ENCODE assay signal across 13 mouse cellular contexts in genomic region chr16:97602256-97602655, GRCm38 (mm10). TPM values are rescaled to one million over a fixed set of nuclear protein-coding genes. Genes with fewer than 3 reads are reported as not detected.
A peak's percentile ranks its signal among the peaks of the same experiment; 100 is the strongest.
DNase-seq lines count a peak whose midpoint lies in the region; ATAC-seq and TF ChIP-seq lines count a peak whose summit lies in the region.
"Had no signal": no experiment of that assay in that cellular context is flagged by ENCODE, and none has a peak within 500 bp of the region (broad histone marks: within the 10 kb centered on the region; RNA-seq: fewer than 3 reads in every experiment).

No protein-coding gene starts in this region.

- intact Hi-C loops in heart, postnatal 25 days (cut with DNase I): no loop called here

- H3K9ac ChIP-seq in forebrain, postnatal 0 days: no peak overlapping the region
- H3K9ac ChIP-seq in forebrain, embryonic 13.5 days: no peak overlapping the region
- H3K9ac ChIP-seq: embryonic facial prominence, embryonic 12.5 days; liver, embryonic 15.5 days had no signal

- no peak overlapping the region for H3K4me3 ChIP-seq in forebrain, postnatal 0 days (ENCODE audit: low read depth, low read length)
- no peak overlapping the region for H3K4me3 ChIP-seq in forebrain, embryonic 13.5 days
- H3K4me3 ChIP-seq in lung, adult 2 months (replicated peaks; ENCODE audit: extremely low read depth, low read depth, low read length): no peak overlapping the region
- H3K4me3 ChIP-seq: embryonic facial prominence, embryonic 12.5 days; liver, embryonic 15.5 days had no signal

- H3K36me3 ChIP-seq in forebrain, postnatal 0 days (ENCODE audit: insufficient read depth): no peaks in the 10 kb centered on the region
- no peaks in the 10 kb centered on the region for H3K36me3 ChIP-seq in forebrain, embryonic 13.5 days (ENCODE audit: poor library complexity, severe bottlenecking)
- H3K36me3 ChIP-seq: embryonic facial prominence, embryonic 12.5 days; liver, embryonic 15.5 days had no signal

- no peak overlapping the region for H3K27ac ChIP-seq in forebrain, postnatal 0 days (ENCODE audit: low read depth, low read length)
- no peak overlapping the region for H3K27ac ChIP-seq in forebrain, embryonic 13.5 days
- H3K27ac ChIP-seq: embryonic facial prominence, embryonic 12.5 days; liver, embryonic 15.5 days had no signal

- no peak for TF ChIP-seq CTCF in forebrain, postnatal 0 days (IDR thresholded peaks at IDR 0.05; ENCODE audit: low read depth)
- TF ChIP-seq CTCF in lung, adult 2 months (IDR thresholded peaks at IDR 0.05; ENCODE audit: insufficient read depth, low read length): no peak

- DNase-seq in forebrain, postnatal 0 days: peak; percentile 27
- peak; percentile 89 for DNase-seq in Muller cell, postnatal 12 days (ENCODE audit: inconsistent ontology term)
- peak; percentile 88 for DNase-seq in kidney, adult 9 months
- peak; percentile 27 for DNase-seq in lung, adult 2 months
- DNase-seq in adrenal gland, adult 8-10 months: no peak
- DNase-seq in retina, embryonic 14.5 days (ENCODE audit: low spot score): no peak
- no peak for DNase-seq in heart, postnatal 25 days (ENCODE audit: low spot score)
- DNase-seq: adrenal gland, postnatal 14 days had no signal

- H3K4me2 ChIP-seq in forebrain, postnatal 0 days (ENCODE audit: low read depth): no peak overlapping the region
- no peak overlapping the region for H3K4me2 ChIP-seq in forebrain, embryonic 13.5 days
- H3K4me2 ChIP-seq: embryonic facial prominence, embryonic 12.5 days; liver, embryonic 15.5 days had no signal

- no peaks in the 10 kb centered on the region for H3K9me3 ChIP-seq in forebrain, postnatal 0 days (ENCODE audit: low read length)
- no peaks in the 10 kb centered on the region for H3K9me3 ChIP-seq in forebrain, embryonic 13.5 days (replicated peaks)
- H3K9me3 ChIP-seq: embryonic facial prominence, embryonic 12.5 days; liver, embryonic 15.5 days had no signal

- 36% methylated on average over 1 of the region's 1 CpGs for WGBS in forebrain, postnatal 0 days
- WGBS in forebrain, embryonic 13.5 days: 67% methylated on average over 1 of the region's 1 CpGs
- 27% methylated on average over 1 of the region's 1 CpGs for WGBS in lung, adult 2 months

- TF ChIP-seq POLR2A in lung, adult 2 months (IDR thresholded peaks at IDR 0.05; ENCODE audit: borderline replicate concordance, extremely low read depth, low read depth, low read length): no peak

- H3K27me3 ChIP-seq in forebrain, postnatal 0 days (ENCODE audit: insufficient read depth, low read length): no peaks in the 10 kb centered on the region
- H3K27me3 ChIP-seq in forebrain, embryonic 13.5 days: no peaks in the 10 kb centered on the region
- H3K27me3 ChIP-seq: embryonic facial prominence, embryonic 12.5 days; liver, embryonic 15.5 days had no signal

- no peaks in the 10 kb centered on the region for H3K4me1 ChIP-seq in forebrain, postnatal 0 days (ENCODE audit: insufficient read depth)
- no peaks in the 10 kb centered on the region for H3K4me1 ChIP-seq in forebrain, embryonic 13.5 days
- peaks cover 3% of the 10 kb centered on the region; the same call in 1 of the 2 replicates for H3K4me1 ChIP-seq in lung, adult 2 months (ENCODE audit: control insufficient read depth, insufficient read depth, low read length)
- H3K4me1 ChIP-seq: embryonic facial prominence, embryonic 12.5 days had no signal

- no peak for ATAC-seq in forebrain, postnatal 0 days
- ATAC-seq in forebrain, embryonic 13.5 days: no peak
- ATAC-seq: CD4-positive, CD25-positive, alpha-beta regulatory T cell, adult 4 months had no signal

RNA-seq across cellular contexts. Expression of gene Tmprss2, which starts 8.7 kb away (rescaled TPM):
- total RNA-seq in forebrain, postnatal 0 days (2014; rRNA removed): 0.10 and 0.15 TPM in 2 replicates
- 0.15 and 0.16 TPM in 2 replicates for polyA plus RNA-seq in forebrain, postnatal 0 days (2015; fragmentation: Nextera tagmentation; extraction: Ambion mirVana)
- polyA plus RNA-seq in forebrain, embryonic 13.5 days (2015; fragmentation: Nextera tagmentation; extraction: Ambion mirVana): not detected in 2 replicates
- polyA plus RNA-seq in lung, adult 2 months (2012; rRNA removed): 45.1 and 56.6 TPM in 2 replicates
- total RNA-seq in adrenal gland, adult 8-10 months (2022): under 1 TPM in 2 of 4 experiments, not detected in 2; 0.07 to 0.09 TPM
- not detected for total RNA-seq in heart, postnatal 25 days (2021)
- total RNA-seq: hematopoietic stem cell, adult 5-6 weeks had no signal
- polyA plus RNA-seq: CD4-positive, CD25-positive, alpha-beta regulatory T cell, adult 4 months had no signal

Comparison
In these comparisons a context has a peak if more than half of its experiments do, and no peak if none do; other contexts are left out.
1. DNase-seq: peak in forebrain, postnatal 0 days (single experiment), Muller cell, postnatal 12 days (single experiment), kidney, adult 9 months (single experiment) and lung, adult 2 months (single experiment); none in adrenal gland, adult 8-10 months (single experiment), retina, embryonic 14.5 days (single experiment) and heart, postnatal 25 days (single experiment).